Mouse (Mus musculus) lung, embryonic 14.5 days (tissue): ENCODE results near the gene Rpl10a. TPM values are rescaled to one million over a fixed set of nuclear protein-coding genes. Genes with fewer than 3 reads are reported as not detected.

Experiments
- ATAC-seq: fragments of 200-750 bp; cut with Nextera tagmentation; 2 replicates; pipeline ENCODE4 v1.8.0; 2017; ENCODE audit warnings: mild to moderate bottlenecking, moderate TSS enrichment, moderate library complexity; ENCODE audit not compliant: insufficient read depth
- DNase-seq: peaks from one replicate; pipeline ENCODE4 v3.0.0-alpha.2; 2015
- H3K27ac ChIP-seq: fragments of 300-500 bp; sonication (generic); 2 replicates; pipeline ENCODE4 v1.5.1; 2014; ENCODE audit warnings: low read depth, mild to moderate bottlenecking, moderate library complexity
- H3K27me3 ChIP-seq: fragments of 300-500 bp; sonication (generic); 2 replicates; pipeline ENCODE4 v1.6.1; 2014; ENCODE audit warnings: low read length, control low read depth; ENCODE audit not compliant: insufficient read depth
- H3K36me3 ChIP-seq: fragments of 300-500 bp; sonication (generic); 2 replicates; pipeline ENCODE4 v1.6.1; 2014; ENCODE audit warnings: control low read depth; ENCODE audit not compliant: insufficient read depth
- H3K4me1 ChIP-seq: fragments of 300-500 bp; sonication (generic); 2 replicates; pipeline ENCODE4 v1.6.1; 2014; ENCODE audit warnings: antibody characterized with exemption, control low read depth; ENCODE audit not compliant: insufficient read depth
- H3K4me2 ChIP-seq: fragments of 300-500 bp; sonication (generic); 2 replicates; pipeline ENCODE4 v1.6.1; 2014; ENCODE audit warnings: mild to moderate bottlenecking
- H3K4me3 ChIP-seq: fragments of 300-500 bp; sonication (generic); 2 replicates; pipeline ENCODE4 v1.5.1; 2014; ENCODE audit warnings: low read depth, low read length
- H3K9ac ChIP-seq: fragments of 300-500 bp; sonication (generic); 2 replicates; pipeline ENCODE4 v1.6.1; 2014
- H3K9me3 ChIP-seq: fragments of 300-500 bp; sonication (generic); 2 replicates; pipeline ENCODE4 v1.6.1; 2016; ENCODE audit warnings: low read depth, low read length, control low read depth
- CTCF ChIP-seq: IDR thresholded peaks from 2 replicates; pipeline ENCODE4 v1.5.1; 2016; ENCODE audit warnings: antibody characterized with exemption, low read depth
- WGBS: fragments of 180-500 bp; shearing (Covaris S2); extraction: QIAGEN DNeasy Blood & Tissue Kit; methylation state at CpG from one replicate; pipeline ENCODE4 v1.1.7; 2014; 5-methylcytosine and 5-hydroxymethylcytosine counted together
- polyA plus RNA-seq: library from polyadenylated mRNA; unstranded; fragments of >200 nt; fragmentation: Nextera tagmentation; extraction: Ambion mirVana; gene quantifications from 2 replicates; pipeline ENCODE4 v1.2.1, GENCODE M21; 2014

Gene Rpl10a
- polyA plus RNA-seq, 1 experiment from 2014 or later, result 802 TPM

DNA sequence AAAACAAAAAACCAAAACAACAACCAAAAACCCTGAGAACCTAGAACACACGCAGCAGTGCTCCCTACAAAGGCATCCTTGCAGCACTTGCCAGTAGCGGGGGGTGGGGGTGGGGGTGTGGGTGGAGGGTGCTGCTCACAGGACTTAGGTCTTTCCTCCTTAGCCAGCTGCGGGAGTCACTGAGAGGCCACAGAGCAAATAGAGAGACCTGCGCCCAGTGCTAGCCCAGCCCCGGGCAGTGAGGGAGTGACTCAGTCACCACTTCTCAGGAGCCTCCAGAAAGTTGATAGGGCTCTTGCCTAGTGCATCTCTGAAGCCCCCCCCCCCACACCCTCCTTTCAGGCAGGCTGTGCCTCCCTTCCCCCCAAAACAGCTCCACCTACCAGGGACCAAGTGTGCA is 40.8 kb downstream of the Rpl10a start:
- no peaks in the 10 kb centered on the region for H3K4me1 ChIP-seq
- peaks cover 19% of the 10 kb centered on the region for H3K27me3 ChIP-seq
- H3K27ac ChIP-seq, result no peak overlapping the region
- TF ChIP-seq CTCF, result no peak
- ATAC-seq (peak; percentile 47; the same call in 1 of the 2 replicates), DNase-seq (no peak)
- no peak overlapping the region for H3K9ac ChIP-seq
- no peak overlapping the region for H3K4me3 ChIP-seq
- no peak overlapping the region for H3K4me2 ChIP-seq
- H3K9me3 ChIP-seq, result no peaks in the 10 kb centered on the region
- 57% methylated on average over 5 of the region's 5 CpGs for WGBS
- H3K36me3 ChIP-seq, result no peaks in the 10 kb centered on the region

GRCm38 (mm10) chr17:28371286-28371685 is 43.0 kb downstream of the Rpl10a start:
- ATAC-seq (no peak), DNase-seq (no peak)
- WGBS, result 44% methylated on average over 2 of the region's 2 CpGs
- no peaks in the 10 kb centered on the region for H3K36me3 ChIP-seq
- no peak for TF ChIP-seq CTCF
- H3K27me3 ChIP-seq, result peaks cover 23% of the 10 kb centered on the region
- H3K4me1 ChIP-seq, result no peaks in the 10 kb centered on the region
- no peaks in the 10 kb centered on the region for H3K9me3 ChIP-seq
- no peak overlapping the region for H3K9ac ChIP-seq
- H3K4me3 ChIP-seq, result no peak overlapping the region
- H3K27ac ChIP-seq, result no peak overlapping the region
- no peak overlapping the region for H3K4me2 ChIP-seq

GRCm38 (mm10) chr17:28371941-28372340 is 43.7 kb downstream of the Rpl10a start:
- Histone ChIP-seq H3K27me3 (peaks cover 23% of the 10 kb centered on the region), H3K4me3 (no peak overlapping the region), H3K4me1 (no peaks in the 10 kb centered on the region), H3K9ac (no peak overlapping the region), H3K36me3 (no peaks in the 10 kb centered on the region), H3K4me2 (no peak overlapping the region), H3K27ac (no peak overlapping the region), H3K9me3 (no peaks in the 10 kb centered on the region)
- DNase-seq (no peak), ATAC-seq (no peak)
- 55% methylated on average over 1 of the region's 1 CpGs for WGBS
- no peak for TF ChIP-seq CTCF

DNA sequence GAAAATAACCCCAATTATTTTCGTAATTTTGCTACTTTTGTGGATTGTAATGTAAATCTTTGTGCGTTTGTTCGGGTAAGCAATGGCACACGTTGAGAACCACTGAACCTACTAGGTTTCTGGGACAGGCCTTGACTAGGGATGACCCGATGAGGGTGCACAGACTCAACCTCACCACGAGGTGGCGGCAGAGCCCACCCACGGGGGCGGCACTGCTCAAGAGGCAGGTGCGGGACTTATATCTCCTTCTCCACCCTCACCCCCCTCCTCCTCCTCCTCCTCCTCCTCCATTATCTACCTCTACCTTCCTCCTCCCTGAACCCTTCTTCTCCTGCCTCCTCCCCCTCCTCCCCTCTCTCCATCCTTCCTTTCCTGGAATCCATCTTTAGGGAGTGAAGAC is 45.5 kb downstream of the Rpl10a start:
- peak; percentile 33; the same call in 1 of the 2 replicates for ATAC-seq
- 0 out of 2 replicates have a peak overlapping the region, but pooled peaks have one; percentile 10 for H3K4me2 ChIP-seq

DNA sequence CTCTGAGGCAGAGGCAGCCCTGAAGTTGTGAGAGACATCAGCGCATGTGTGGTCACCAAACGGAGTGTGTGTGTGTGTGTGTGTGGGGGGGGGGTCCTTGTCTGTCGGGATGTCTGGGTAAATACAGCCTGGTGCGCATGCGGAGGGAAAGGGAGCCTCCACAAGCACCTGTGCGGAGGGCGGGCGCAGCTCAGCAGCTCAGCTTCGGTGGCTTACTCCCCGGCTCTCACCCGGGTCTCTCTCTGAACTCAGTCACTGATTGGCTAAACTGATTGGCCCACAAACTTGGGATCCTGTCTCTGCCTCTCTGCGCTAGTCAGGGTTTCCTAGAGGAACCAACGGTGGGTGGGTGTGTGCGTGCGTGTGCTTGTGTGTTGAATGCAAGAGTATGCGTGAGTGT is 46.2 kb downstream of the Rpl10a start:
- TF ChIP-seq CTCF, result no peak
- no peak overlapping the region for H3K27ac ChIP-seq
- peak overlapping the region; percentile 27 for H3K4me2 ChIP-seq
- peaks cover 20% of the 10 kb centered on the region for H3K27me3 ChIP-seq
- WGBS, result 15% methylated on average over 16 of the region's 16 CpGs
- no peaks in the 10 kb centered on the region for H3K9me3 ChIP-seq
- no peak overlapping the region for H3K9ac ChIP-seq
- no peak overlapping the region for H3K4me3 ChIP-seq
- DNase-seq (no peak), ATAC-seq (no peak)
- H3K36me3 ChIP-seq, result no peaks in the 10 kb centered on the region
- H3K4me1 ChIP-seq, result no peaks in the 10 kb centered on the region

More for the DNA sequence above, 45.5 kb downstream of the Rpl10a start:
- no peaks in the 10 kb centered on the region for H3K36me3 ChIP-seq
- H3K4me3 ChIP-seq, result no peak overlapping the region
- H3K9ac ChIP-seq, result no peak overlapping the region
- no peaks in the 10 kb centered on the region for H3K9me3 ChIP-seq
- 16% methylated on average over 10 of the region's 10 CpGs for WGBS
- no peak overlapping the region for H3K27ac ChIP-seq
- peak; percentile 74 for DNase-seq
- TF ChIP-seq CTCF, result peak; percentile 84
- H3K27me3 ChIP-seq, result peaks cover 20% of the 10 kb centered on the region
- H3K4me1 ChIP-seq, result no peaks in the 10 kb centered on the region

GRCm38 (mm10) chr17:28375592-28376061 is 47.4 kb downstream of the Rpl10a start:
- 12% methylated on average over 17 of the region's 17 CpGs for WGBS
- ATAC-seq, result no peak
- peak overlapping the region; percentile 18; the same call in 1 of the 2 replicates for H3K4me2 ChIP-seq

DNA sequence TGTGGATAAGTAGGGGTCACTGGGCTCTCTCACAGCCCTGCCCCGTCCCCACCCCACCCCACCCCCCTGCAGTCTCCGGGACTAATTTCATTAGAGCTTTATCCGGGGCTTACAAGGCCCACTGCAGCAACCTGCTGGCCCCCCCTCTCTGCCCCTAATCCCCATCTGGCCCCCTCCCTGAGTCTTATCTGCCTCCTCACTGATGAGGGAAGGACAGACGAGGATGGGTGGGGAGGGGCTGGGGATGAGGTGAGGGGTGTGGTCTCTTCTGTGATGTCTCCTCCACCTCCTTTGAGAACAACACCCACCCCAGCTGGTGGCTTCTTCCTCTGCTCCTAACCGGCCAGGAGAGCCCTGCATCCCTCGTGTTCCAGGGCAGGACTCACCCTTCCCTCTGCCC is 52.0 kb downstream of the Rpl10a start:
- Histone ChIP-seq H3K4me3 (no peak overlapping the region), H3K4me2 (no peak overlapping the region), H3K4me1 (no peaks in the 10 kb centered on the region), H3K27ac (no peak overlapping the region), H3K27me3 (peaks cover 8% of the 10 kb centered on the region), H3K9ac (no peak overlapping the region), H3K36me3 (no peaks in the 10 kb centered on the region), H3K9me3 (no peaks in the 10 kb centered on the region)
- no peak for DNase-seq
- TF ChIP-seq CTCF, result no peak
- WGBS, result 11% methylated on average over 6 of the region's 6 CpGs
- ATAC-seq, result no peak

More at GRCm38 (mm10) chr17:28375592-28376061, 47.4 kb downstream of the Rpl10a start:
- no peak for DNase-seq
- Histone ChIP-seq H3K9ac (no peak overlapping the region), H3K27ac (no peak overlapping the region), H3K36me3 (no peaks in the 10 kb centered on the region), H3K4me3 (no peak overlapping the region), H3K27me3 (peaks cover 20% of the 10 kb centered on the region), H3K4me1 (no peaks in the 10 kb centered on the region), H3K9me3 (no peaks in the 10 kb centered on the region)
- TF ChIP-seq CTCF, result no peak

Other genes starting within 250 kb of the Rpl10a start
- 1.6 and 2.0 TPM in 2 replicates for gene Tcp11, start 247.8 kb upstream of the Rpl10a start, polyA plus RNA-seq
- 2.2 and 2.5 TPM in 2 replicates for gene Scube3, start 186.3 kb upstream of the Rpl10a start, polyA plus RNA-seq
- 36.0 and 45.4 TPM in 2 replicates for gene Zfp523, start 151.3 kb upstream of the Rpl10a start, polyA plus RNA-seq
- gene Def6, start 120.7 kb upstream of the Rpl10a start, polyA plus RNA-seq, result 2.4 and 2.7 TPM in 2 replicates
- gene Ppard, start 95.8 kb upstream of the Rpl10a start, polyA plus RNA-seq, result 1.8 and 2.8 TPM in 2 replicates
- gene Fance, start 15.0 kb upstream of the Rpl10a start, polyA plus RNA-seq, result 28.2 and 35.3 TPM in 2 replicates
- 11.2 and 11.3 TPM in 2 replicates for gene Tead3, start 22.3 kb downstream of the Rpl10a start, polyA plus RNA-seq
- 3.0 and 3.6 TPM in 2 replicates for gene Tulp1, start 36.8 kb downstream of the Rpl10a start, polyA plus RNA-seq
- gene Fkbp5, start 189.1 kb downstream of the Rpl10a start, polyA plus RNA-seq, result 8.3 and 8.7 TPM in 2 replicates
- gene Armc12, start 202.3 kb downstream of the Rpl10a start, polyA plus RNA-seq, result not detected in 2 replicates
- gene Clpsl2, start 220.9 kb downstream of the Rpl10a start, polyA plus RNA-seq, result not detected in 2 replicates
- 0.33 and 0.80 TPM in 2 replicates for gene Clps, start 232.3 kb downstream of the Rpl10a start, polyA plus RNA-seq
- gene Lhfpl5, start 247.2 kb downstream of the Rpl10a start, polyA plus RNA-seq, result 0.20 and 0.32 TPM in 2 replicates